Mouse (Mus musculus) erythroblast, embryonic 14.5 days (primary cell): ENCODE measurements around the gene Smyd3.

Source experiments
- GATA1 ChIP-seq: IDR thresholded peaks from 2 replicates; pipeline ENCODE4 v1.6.1; 2012; ENCODE audit warnings: low read length, inconsistent platforms, mixed read lengths
- TAL1 ChIP-seq: IDR thresholded peaks from 3 replicates; pipeline ENCODE4 v1.6.1; 2012; ENCODE audit warnings: low read length, inconsistent platforms, mixed read lengths

DNA sequence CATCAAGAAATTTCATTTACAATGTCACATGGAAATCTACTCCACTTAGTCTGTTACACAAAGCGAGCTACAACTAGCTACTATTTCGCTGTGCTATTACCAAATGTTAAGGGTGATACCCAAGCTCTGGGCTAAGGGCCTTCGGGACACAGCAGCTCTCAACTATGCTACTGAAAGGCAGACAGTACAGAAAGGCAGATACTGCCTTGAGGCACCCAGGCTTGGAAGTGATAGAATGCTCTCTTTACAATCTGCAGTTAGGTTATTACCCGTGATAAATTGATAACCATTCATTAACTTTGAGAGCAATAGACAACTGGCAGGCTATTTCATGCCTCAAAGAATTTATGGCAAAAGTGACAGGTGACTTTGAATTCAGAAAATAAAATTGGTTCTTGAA lies 37.0 kb downstream of the Smyd3 start:
- TF ChIP-seq TAL1: no peak
- no peak for TF ChIP-seq GATA1
